Mouse (Mus musculus) right cerebral cortex, postnatal 14 days (tissue): ENCODE data around the gene Akap11.
A peak's percentile ranks its signal among the peaks of the same experiment; 100 is the strongest.
"Not testable (repeated sequence)": the region's sequence is repeated elsewhere in the genome, so short reads cannot be mapped to it uniquely, and the experiment has no call there.

Experiments
- DNase-seq: peaks from one replicate; pipeline ENCODE4 v3.0.0; 2022

Gene Akap11

DNA sequence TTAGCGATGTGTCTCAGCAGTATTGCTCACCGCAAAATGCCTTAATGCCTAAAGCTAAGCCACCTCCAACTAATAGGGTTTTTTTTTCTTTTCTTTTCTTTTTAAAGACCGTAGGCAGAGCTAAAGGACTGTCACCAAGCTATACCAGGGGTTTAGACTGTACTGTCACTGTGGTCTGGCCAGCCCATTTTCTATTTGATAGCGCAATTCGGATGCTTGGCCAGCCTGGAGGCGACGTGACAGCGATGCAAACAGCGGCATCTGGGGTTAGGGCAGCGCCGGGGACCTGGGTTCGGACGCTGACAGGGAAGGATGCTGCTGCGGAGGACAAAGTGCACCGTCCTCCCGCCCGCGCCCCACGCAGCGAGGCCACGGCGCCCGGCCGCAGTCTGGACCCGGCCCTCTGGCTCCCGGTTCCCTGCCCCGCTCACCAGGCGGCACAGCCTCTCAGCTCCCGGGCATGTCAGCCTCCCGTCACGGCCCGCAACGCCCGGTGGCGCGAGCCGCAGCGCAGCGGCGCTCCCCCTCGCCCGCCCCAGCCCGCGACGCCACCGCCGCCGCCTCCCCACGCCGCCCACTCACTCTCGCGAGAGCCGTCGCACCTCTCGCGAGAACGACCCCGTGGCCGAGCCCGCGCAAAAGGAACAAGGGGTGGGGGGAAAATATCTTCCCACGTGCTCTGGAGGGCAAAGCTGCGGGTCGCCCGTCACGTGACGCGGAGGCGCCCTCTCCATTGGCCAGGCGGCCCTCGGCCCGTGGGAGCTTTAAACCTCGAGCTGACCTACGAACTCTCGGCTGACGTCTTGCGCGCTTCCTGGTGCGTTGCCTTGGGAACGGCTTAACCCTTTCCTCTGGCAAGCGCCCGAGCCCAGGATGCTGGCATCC, at the start of gene Akap11:
Gene Akap11, minus strand, starts transcription at position 528 of the 885 bp plus-strand sequence.
- peak; percentile 94 for DNase-seq

- no peak for DNase-seq
These were observed 47.6 kb upstream of the Akap11 start for GRCm38 (mm10) chr14:78584222-78584621.

- no peak for DNase-seq
These were observed 46.6 kb upstream of the Akap11 start for GRCm38 (mm10) chr14:78583168-78583567.

- DNase-seq = peak; percentile 16
These were observed 39.3 kb upstream of the Akap11 start for GRCm38 (mm10) chr14:78575899-78576298.

- no peak for DNase-seq
These were observed 31.8 kb upstream of the Akap11 start for GRCm38 (mm10) chr14:78568410-78568809.

GRCm38 (mm10) chr14:78566431-78566830, 29.8 kb upstream of the Akap11 start:
- no peak for DNase-seq

DNA sequence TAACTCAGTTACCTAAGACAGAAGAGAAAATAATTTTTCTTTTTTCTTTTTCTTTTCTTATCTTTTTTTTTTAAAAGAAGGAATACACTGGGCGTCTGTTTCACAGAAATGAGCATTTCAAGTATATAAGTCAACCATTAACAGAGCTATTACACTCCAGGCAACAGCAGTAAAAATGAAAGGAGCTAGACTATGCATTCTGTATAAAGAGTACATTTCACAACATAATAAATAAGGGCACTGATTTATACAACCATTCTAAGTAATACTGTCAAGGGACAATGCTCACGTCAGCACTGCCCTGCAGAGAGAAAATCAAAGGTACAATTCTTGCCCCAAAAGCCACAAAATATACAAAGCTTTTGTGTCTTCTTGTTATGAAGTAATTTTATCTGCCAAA, 27.7 kb upstream of the Akap11 start:
- no peak for DNase-seq

GRCm38 (mm10) chr14:78563211-78563610, 26.6 kb upstream of the Akap11 start:
- no peak for DNase-seq

DNA sequence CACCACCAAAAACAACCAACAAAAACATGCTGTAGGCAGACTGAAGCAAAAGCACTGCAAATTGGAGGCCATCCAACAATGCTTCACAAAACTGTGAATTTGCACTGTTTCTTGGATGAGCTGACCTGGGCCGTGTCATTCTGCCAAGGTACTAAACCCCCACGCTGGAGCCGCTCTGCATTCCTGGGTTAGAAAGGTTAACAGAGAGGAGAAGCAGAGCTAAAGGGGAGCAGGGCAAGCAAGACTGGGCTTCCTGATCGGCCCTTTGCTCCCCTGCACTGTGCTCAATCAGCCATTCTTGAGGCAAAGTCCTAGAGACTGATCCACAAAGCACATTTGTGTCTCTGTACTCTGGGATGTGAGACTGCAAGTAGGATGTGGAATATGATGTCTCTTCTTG, 25.5 kb upstream of the Akap11 start:
- DNase-seq = no peak

DNA sequence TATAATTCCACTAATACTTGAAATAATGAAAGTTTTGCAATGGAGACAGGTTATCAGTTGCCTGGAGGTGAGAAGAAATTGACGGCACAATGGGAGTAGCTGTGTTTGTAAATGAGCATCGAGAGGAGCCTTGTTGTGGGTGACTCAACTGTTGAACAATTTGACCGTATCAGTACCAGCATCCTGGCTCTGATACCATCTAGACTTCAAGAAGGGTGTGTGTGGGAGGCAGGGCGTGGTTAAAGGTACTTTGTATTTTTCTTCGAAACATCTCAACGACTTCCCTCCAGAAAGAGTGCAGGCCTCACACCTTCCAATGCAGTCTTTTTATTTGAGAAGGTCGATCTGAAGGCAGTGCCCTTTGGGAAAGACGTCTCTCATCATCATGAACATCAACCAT, 22.4 kb upstream of the Akap11 start:
- no peak for DNase-seq

DNA sequence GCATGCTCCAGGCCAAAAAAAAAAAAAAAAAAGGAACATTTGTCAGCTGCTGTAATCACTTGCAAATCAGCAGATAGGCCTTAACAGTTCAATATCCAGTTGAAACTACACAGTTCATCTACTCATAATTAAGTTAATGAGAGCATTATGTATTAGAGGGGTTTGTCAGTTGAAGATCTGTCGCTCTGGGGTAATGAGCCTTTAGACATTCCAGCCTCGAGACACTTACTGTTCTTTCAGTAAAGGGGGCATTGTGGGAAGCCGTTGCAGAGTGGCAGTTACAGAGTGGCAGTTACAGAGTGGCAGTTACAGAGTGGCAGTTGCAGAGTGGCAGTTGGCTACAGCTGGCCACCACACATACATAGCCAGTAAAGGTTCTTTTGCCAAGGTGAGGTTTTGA, 18.2 kb upstream of the Akap11 start:
- not testable (repeated sequence) for DNase-seq

DNA sequence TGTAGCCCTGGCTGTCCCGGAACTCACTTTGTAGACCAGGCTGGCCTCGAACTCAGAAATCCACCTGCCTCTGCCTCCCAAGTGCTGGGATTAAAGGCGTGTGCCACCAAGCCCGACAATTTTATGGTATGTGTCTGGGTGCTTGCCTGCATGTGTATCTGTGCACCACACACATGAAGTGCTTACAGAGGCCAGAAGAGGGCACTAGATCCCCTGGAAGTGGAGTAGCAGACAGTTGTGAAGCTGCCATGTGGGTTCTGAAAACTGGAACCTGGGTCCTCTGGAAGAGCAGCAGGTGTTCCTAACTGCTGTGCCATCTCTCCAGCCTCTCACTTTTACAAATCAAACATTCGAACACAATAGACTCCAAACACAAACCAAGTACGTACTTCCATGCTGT, 17.1 kb upstream of the Akap11 start:
- no peak for DNase-seq

DNA sequence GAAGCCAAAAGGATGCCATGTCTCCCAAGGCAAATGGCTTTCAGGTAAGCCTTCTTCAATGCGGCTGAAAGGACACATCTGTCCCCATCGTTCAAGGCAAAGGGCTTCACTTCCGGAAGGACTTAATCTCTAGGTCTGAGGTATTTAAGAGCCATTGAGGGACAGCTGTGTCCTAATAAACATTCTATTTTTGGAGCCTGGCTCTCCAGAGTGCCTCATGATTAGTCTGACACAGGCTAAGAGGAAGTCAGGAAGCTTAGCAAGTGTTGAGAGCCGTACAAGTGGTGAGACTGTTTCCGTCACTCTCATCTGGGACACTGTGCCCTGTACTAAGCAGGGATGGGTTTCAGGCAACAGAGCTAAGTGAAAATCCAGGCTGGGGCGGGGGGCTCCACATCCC, 12.2 kb upstream of the Akap11 start:
- no peak for DNase-seq

GRCm38 (mm10) chr14:78541319-78541718, 4.7 kb upstream of the Akap11 start:
- no peak for DNase-seq

DNA sequence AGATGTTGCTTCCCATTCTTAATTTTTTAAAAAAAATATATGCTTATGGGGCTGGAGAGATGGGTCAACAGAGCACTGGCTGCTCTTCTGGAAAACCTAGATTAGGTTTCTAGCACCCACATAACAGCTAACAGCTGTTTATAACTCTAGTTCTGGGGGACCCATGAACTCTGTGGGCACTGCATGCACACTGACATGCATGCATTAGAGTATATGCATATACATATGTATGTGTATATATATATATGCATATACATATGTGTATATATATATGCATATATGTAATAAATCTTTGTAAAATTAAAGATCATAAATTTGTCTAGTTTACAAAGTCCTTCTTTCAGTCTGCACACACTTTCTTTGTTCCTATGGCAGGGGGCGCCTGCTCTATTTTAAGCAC, 3.2 kb upstream of the Akap11 start:
- no peak for DNase-seq

- no peak for DNase-seq
These were observed 2.1 kb upstream of the Akap11 start for GRCm38 (mm10) chr14:78538572-78539320.

DNA sequence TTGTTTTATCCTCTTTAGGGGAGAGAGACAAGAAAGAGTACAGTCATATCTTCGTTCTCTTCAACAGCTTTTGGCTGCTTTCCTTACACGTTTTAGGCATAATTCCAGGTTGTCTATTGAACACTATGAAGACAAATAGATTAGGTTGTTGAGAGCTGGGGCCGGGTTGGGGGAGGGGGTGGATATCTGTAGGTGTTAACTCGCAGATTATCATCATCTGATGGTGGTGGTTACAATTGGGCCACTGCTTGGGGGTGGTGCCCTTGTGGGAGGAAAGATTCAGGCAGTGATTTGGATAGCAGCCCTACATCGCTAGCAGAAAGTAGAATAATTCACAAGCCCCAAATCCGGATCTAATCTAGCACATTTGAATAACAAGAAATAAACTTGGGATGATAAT, 943 bp upstream of the Akap11 start:
- DNase-seq = no peak

- no peak for DNase-seq
These were observed 1.2 kb downstream of the Akap11 start for GRCm38 (mm10) chr14:78535366-78535765.

GRCm38 (mm10) chr14:78534651-78535050, 2.0 kb downstream of the Akap11 start:
- DNase-seq = no peak

- no peak for DNase-seq
These were observed 2.9 kb downstream of the Akap11 start for GRCm38 (mm10) chr14:78533701-78534100.

- no peak for DNase-seq
These were observed 4.3 kb downstream of the Akap11 start for GRCm38 (mm10) chr14:78532345-78532744.

GRCm38 (mm10) chr14:78530256-78530655, 6.4 kb downstream of the Akap11 start:
- DNase-seq = no peak

DNA sequence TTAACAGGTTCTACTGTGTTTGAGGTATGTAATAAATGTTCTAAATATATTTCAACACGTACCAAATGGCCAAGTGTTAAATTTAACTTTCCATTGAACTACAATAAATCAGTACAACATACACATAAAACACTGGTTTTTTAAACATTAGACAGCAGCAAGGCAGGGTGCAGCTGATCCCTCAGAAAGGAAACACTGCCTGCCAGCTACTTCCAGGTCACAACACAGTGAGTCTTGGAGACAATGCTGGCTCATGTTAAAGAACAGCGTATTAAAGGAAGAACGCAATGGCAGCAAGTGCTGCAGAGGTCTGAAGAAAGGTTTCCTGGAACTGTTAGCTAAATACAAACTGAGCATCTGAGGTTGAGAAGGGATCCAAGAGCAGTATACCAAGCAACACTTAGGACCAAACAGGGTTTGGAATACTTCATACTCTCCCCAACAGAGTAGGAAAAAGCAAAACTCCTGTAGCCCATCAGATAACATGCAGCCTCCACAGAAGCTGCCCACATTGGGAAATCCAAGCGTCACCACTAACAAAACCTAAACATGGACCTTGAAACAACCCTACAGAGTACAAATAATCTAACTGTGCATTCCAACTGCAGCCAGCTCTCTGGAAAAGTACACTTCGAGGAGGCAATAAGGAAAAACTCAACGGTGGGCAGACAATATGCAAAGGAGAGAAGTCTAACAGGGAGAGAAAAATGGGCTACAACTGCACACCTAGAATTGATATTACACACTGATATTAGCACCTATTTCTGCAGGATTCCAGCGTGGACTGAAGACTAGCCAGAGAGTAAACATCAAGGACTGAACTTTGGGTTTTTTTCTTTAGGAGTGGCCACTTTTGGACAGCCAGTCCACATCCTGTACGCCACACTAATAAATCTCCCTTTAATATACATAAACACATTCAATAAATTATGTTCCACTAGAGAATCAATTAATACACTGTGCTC, 7.9 kb downstream of the Akap11 start:
- DNase-seq = no peak
